Mouse (Mus musculus) hindbrain, embryonic 10.5 days (tissue): Measurements from ENCODE around the gene Prtn3. TPM values are rescaled to one million over a fixed set of nuclear protein-coding genes. Genes with fewer than 3 reads are reported as not detected.
"Not testable (repeated sequence)": the region's sequence is repeated elsewhere in the genome, so short reads cannot be mapped to it uniquely, and the experiment has no call there.

Experiments
- DNase-seq: peaks from one replicate; pipeline ENCODE4 v3.0.0-alpha.2; 2017; ENCODE audit warnings: low spot score
- H3K27ac ChIP-seq: fragments of 300-500 bp; sonication (generic); 2 replicates; pipeline ENCODE4 v1.5.1; 2016; ENCODE audit warnings: mild to moderate bottlenecking, moderate library complexity
- H3K27me3 ChIP-seq: fragments of 300-500 bp; sonication (generic); 2 replicates; pipeline ENCODE4 v1.6.1; 2016; ENCODE audit warnings: mild to moderate bottlenecking; ENCODE audit not compliant: poor library complexity, insufficient read depth, severe bottlenecking
- H3K36me3 ChIP-seq: fragments of 300-500 bp; sonication (generic); 2 replicates; pipeline ENCODE4 v1.6.1; 2016; ENCODE audit warnings: mild to moderate bottlenecking, moderate library complexity
- H3K4me1 ChIP-seq: fragments of 300-500 bp; sonication (generic); replicated peaks from 2 replicates; pipeline ENCODE4 v1.6.1; 2016; ENCODE audit warnings: mild to moderate bottlenecking
- H3K4me3 ChIP-seq: fragments of 300-500 bp; sonication (generic); 2 replicates; pipeline ENCODE4 v1.5.1; 2016; ENCODE audit warnings: mild to moderate bottlenecking, moderate library complexity
- H3K9me3 ChIP-seq: fragments of 300-500 bp; sonication (generic); 2 replicates; pipeline ENCODE4 v1.6.1; 2016; ENCODE audit warnings: mild to moderate bottlenecking, moderate library complexity
- WGBS: fragments of 180-500 bp; shearing (Covaris S2); methylation state at CpG from one replicate; pipeline ENCODE4 v1.1.7; 2016; 5-methylcytosine and 5-hydroxymethylcytosine counted together
- polyA plus RNA-seq: library from polyadenylated mRNA; unstranded; fragments of >200 nt; fragmentation: Nextera tagmentation; extraction: Ambion mirVana; gene quantifications from 2 replicates; pipeline ENCODE4 v1.2.1, GENCODE M21; 2016

Prtn3 gene
- polyA plus RNA-seq, 1 experiment from 2014 or later = 15.1 TPM

DNA sequence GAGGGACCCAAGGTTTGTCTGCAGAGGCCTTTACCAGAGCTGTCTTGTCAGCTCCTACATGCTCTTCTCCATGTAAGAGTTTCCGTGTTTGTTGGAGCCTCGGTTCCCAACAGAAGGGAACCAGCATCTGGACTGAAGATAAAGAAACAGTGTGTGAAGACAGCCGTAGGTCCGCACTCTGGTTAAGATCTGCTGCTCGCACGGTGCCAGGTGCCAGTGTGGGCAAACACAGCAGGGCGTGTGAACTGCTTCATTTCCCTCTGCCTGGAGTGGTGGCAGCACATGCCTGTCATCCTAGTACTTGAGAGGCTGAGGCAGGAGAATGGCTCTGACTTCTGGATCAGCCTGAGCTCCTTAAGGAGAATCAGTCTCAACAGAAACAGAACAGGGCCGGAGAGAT is 2.4 kb upstream of the Prtn3 start:
- DNase-seq = no peak
- Histone ChIP-seq H3K4me1 (peaks cover 44% of the 10 kb centered on the region), H3K36me3 (peaks cover 54% of the 10 kb centered on the region), H3K27me3 (peaks cover 7% of the 10 kb centered on the region; the same call in 1 of the 2 replicates), H3K4me3 (peak overlapping the region; percentile 75; the same call in 1 of the 2 replicates), H3K27ac (no peak overlapping the region), H3K9me3 (no peaks in the 10 kb centered on the region)
- WGBS = 93% methylated on average over 8 of the region's 8 CpGs

DNA sequence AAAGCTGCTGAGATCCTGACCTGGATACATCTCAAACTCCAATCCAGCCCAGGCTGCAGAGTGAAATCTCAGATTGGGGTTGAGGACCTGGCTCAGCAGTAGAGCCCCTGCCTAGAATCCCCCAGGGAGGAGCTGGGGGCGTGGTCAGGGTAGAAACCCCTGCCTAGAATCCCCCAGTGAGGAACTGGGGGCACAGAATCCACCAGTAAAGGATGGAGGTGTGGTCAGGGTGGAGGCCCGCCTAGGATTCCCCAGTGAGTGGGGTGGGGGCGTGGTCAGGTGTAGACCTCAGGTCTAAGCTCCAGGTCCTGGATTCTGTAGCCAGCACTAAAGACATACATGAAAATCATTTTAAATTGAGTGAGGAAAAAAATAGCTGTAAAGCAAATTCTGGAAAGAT is 1.4 kb upstream of the Prtn3 start:
- H3K4me1 ChIP-seq = peaks cover 46% of the 10 kb centered on the region
- H3K4me3 ChIP-seq = peak overlapping the region; percentile 75
- peaks cover 45% of the 10 kb centered on the region for H3K36me3 ChIP-seq
- no peaks in the 10 kb centered on the region for H3K9me3 ChIP-seq
- H3K27me3 ChIP-seq = peaks cover 17% of the 10 kb centered on the region
- DNase-seq = no peak
- 42% methylated on average over 3 of the region's 3 CpGs for WGBS
- H3K27ac ChIP-seq = peak overlapping the region; percentile 98

DNA sequence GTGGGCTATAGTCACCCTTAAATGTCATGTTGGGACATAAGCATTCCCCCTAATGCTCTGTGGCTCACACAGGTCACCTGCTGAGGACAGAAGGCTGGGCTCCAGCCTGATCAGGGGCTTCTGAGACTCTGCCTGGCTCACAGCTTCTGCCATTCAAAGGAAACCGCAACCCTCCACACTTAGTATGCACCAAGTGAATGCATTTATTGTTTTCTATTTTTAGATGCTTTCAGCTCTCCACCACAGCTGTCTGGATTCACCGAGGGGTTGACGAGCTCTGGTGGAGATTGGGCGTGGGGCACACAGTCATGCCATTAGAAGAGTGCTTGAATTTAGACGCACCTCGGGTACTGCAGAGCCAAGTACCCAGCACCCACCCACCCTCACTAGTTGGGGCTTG is 963 bp upstream of the Prtn3 start:
- no peak for DNase-seq
- no peaks in the 10 kb centered on the region for H3K9me3 ChIP-seq
- peaks cover 17% of the 10 kb centered on the region for H3K27me3 ChIP-seq
- H3K36me3 ChIP-seq = peaks cover 43% of the 10 kb centered on the region
- H3K4me1 ChIP-seq = peaks cover 46% of the 10 kb centered on the region
- WGBS = 14% methylated on average over 6 of the region's 6 CpGs
- peak overlapping the region; percentile 98 for H3K27ac ChIP-seq
- H3K4me3 ChIP-seq = peak overlapping the region; percentile 75

DNA sequence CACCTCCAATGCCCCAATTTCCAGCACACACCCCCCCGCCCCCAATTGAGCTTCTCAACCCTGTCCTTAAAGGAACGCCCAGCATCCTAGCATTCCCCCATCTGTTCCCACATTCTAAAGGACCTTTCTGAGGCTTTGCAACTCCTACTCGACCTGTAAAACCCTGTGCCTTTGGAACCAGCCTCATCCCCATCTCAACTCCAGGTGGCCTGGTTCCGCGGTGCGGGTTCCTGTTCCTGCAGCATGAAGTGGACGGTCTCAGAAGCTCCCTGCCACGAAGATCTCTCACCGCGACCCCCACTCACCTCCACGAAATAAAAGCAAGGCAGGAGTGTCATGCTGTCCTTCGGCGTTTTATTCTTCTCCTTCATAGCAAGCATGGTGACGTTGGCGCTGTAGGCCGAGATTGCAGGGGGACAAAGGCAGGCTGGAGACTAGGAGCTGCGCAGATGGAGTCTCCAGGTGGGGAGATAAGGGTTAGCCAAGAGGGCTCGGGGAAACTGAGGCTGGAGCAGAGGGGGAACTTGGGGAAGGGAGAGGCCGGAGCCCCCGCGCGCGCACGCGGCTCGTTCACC is 474 bp upstream of the Prtn3 start:
- H3K4me3 ChIP-seq = peak overlapping the region; percentile 75
- H3K4me1 ChIP-seq = peaks cover 46% of the 10 kb centered on the region
- no peaks in the 10 kb centered on the region for H3K9me3 ChIP-seq
- peaks cover 40% of the 10 kb centered on the region for H3K36me3 ChIP-seq
- no peak for DNase-seq
- H3K27me3 ChIP-seq = peaks cover 20% of the 10 kb centered on the region
- H3K27ac ChIP-seq = peak overlapping the region; percentile 98
- 1% methylated on average over 26 of the region's 26 CpGs for WGBS

DNA sequence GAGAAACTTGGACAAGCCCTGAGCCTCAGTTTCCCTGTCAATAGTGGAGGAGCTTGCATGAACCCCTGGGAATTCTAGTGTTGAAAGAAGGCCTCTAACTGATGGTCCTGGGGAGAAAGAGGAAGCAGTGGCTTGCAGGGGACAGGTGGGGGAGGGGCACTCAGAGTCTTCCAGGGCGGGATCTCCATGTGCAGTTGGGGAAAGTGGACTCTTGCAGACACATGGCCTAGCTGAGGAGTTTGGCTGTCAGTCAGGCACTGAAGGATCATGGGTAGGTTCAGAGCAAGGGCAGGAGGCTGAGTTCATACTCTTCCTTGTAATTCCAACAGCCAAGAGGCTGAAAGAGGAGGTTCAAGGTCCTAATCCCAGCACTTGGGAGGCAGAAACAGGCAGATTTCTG is 2.9 kb downstream of the Prtn3 start:
- H3K4me1 ChIP-seq = peaks cover 57% of the 10 kb centered on the region
- H3K27me3 ChIP-seq = peaks cover 52% of the 10 kb centered on the region
- no peaks in the 10 kb centered on the region for H3K9me3 ChIP-seq
- H3K4me3 ChIP-seq = no peak overlapping the region
- peaks cover 8% of the 10 kb centered on the region for H3K36me3 ChIP-seq
- DNase-seq = no peak
- WGBS = 69% methylated on average over 1 of the region's 1 CpGs
- no peak overlapping the region for H3K27ac ChIP-seq

DNA sequence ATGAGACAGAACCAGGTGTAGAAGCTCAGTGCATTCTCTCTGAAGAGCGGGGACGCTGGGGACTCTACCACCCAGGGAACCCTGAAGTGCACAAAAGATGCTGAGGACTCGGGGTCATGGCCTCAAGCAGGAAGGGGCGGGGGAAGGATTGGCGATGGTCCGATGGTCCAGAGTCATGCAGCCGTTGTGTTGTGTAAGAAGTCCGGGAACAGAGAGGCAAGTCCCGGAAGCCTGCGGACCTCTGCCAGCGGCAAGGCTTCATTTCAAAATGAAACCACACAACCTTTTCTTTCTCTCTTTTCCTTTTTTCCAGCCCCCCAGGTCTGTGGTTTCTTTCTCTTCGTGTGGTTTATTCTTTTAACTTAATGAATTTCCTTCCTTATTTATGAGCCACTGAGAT is 3.5 kb downstream of the Prtn3 start:
- Histone ChIP-seq H3K4me3 (no peak overlapping the region), H3K36me3 (peaks cover 2% of the 10 kb centered on the region), H3K4me1 (peaks cover 57% of the 10 kb centered on the region), H3K27me3 (peaks cover 58% of the 10 kb centered on the region), H3K27ac (no peak overlapping the region), H3K9me3 (no peaks in the 10 kb centered on the region)
- 45% methylated on average over 12 of the region's 12 CpGs for WGBS
- no peak for DNase-seq

DNA sequence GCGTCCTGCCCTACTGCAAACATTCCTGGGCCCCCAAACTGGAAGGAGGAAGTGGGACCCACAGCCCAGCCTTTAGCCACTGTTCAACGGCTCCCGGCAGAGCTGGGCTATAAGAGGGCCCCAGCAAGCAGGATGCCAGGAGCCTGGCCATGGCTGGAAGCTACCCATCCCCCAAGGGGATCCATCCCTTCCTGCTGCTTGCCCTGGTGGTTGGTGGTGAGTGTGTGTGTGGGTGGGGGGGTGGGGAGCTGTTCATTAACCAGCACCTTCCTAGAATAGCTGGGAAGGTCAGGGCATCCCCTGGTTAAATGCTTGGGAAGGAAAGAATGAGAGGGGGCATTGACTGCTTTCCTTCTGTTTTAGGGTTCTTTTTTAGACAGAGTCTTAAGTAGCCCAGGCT is 5.3 kb downstream of the Prtn3 start:
- Histone ChIP-seq H3K36me3 (no peaks in the 10 kb centered on the region), H3K4me1 (peaks cover 52% of the 10 kb centered on the region), H3K4me3 (no peak overlapping the region), H3K27me3 (peaks cover 76% of the 10 kb centered on the region), H3K27ac (no peak overlapping the region), H3K9me3 (no peaks in the 10 kb centered on the region)
- no peak for DNase-seq
- 50% methylated on average over 3 of the region's 3 CpGs for WGBS

DNA sequence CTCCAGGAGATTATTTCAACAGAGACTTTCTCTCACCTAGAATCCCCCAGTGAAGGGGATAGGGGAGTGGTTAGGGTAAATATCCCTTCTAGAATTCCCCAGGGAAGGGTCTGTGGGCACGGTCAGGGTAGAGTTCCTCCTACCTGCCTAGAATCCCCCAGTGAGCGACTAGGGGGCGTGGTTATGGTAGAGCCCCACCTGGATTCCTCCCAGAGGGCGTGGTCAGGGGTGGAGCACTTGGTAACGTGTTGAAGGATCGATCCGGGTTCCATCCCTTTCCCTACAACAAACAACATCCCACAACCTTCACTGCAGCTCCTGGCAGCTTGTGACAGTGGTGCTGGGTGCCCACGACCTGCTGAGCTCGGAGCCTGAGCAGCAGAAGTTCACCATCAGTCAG is 6.4 kb downstream of the Prtn3 start:
- no peak for DNase-seq
- peaks cover 73% of the 10 kb centered on the region for H3K27me3 ChIP-seq
- H3K36me3 ChIP-seq = no peaks in the 10 kb centered on the region
- H3K27ac ChIP-seq = no peak overlapping the region
- H3K4me1 ChIP-seq = peaks cover 41% of the 10 kb centered on the region
- 0 out of 2 replicates have a peak overlapping the region, but pooled peaks have one; percentile 5 for H3K4me3 ChIP-seq
- WGBS = 18% methylated on average over 9 of the region's 9 CpGs
- no peaks in the 10 kb centered on the region for H3K9me3 ChIP-seq

DNA sequence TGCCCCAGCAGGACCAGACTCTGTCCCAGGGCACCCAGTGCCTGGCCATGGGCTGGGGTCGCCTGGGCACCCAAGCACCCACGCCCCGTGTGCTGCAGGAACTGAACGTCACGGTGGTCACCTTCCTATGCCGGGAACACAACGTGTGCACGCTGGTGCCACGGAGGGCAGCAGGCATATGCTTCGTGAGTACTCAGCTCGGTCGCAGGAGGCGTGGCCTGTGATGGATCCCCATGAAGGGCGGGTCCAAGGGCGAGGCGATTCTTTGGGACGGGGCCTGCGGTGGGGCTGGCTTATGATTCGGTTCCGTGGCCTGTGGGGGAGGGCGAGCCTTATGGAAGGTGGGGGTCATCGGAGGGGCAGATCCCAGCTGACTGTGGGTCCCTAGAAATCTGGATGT is 7.7 kb downstream of the Prtn3 start:
- Histone ChIP-seq H3K27ac (peak overlapping the region; percentile 69), H3K4me3 (peak overlapping the region; percentile 39), H3K9me3 (no peaks in the 10 kb centered on the region), H3K4me1 (peaks cover 39% of the 10 kb centered on the region), H3K36me3 (no peaks in the 10 kb centered on the region), H3K27me3 (peaks cover 72% of the 10 kb centered on the region)
- no peak for DNase-seq
- 6% methylated on average over 22 of the region's 22 CpGs for WGBS

DNA sequence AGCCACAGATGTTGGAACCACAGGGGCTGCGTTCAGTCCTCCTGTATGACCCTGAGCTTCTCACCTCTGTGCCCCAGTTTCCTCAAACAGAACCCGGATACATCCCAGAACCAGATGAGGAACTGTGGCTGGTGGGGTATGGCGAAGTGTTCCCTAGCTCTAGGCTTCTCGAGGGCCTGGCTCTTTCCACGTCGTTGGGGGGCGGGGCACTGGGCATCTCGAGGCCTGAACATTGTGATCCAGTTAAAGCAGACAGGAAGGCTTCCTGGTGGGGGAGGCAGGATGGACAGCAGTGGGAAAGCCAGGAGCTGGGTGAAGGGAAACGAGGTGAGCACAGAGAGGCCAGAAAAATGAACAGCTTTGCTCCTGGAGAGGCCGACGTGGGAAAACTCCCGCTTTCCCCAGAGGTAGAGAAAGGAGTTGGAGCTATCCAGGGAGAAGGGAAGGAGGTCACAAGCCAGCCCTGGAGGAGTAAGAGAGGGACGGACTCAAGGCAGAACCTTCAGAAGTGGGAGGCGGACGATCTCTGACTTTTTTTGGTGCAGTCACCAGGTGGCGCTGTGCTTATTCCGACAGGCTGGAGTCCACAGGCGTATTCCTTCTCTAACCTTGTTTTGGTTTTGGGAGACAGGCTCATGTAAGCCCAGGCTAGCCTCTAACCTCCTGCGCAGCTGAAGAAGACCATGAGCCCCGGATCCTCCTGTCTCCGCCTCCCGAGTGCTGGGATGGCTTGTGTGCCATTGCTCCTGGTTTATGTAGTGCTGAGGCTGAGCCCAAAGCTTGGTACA is 9.2 kb downstream of the Prtn3 start:
- H3K36me3 ChIP-seq = no peaks in the 10 kb centered on the region
- 0 out of 2 replicates have a peak overlapping the region, but pooled peaks have one; percentile 41 for H3K27ac ChIP-seq
- peaks cover 30% of the 10 kb centered on the region for H3K4me1 ChIP-seq
- 0 out of 2 replicates have a peak overlapping the region, but pooled peaks have one; percentile 13 for H3K4me3 ChIP-seq
- WGBS = 15% methylated on average over 22 of the region's 22 CpGs
- peaks cover 72% of the 10 kb centered on the region for H3K27me3 ChIP-seq
- peak; percentile 82 for DNase-seq
- no peaks in the 10 kb centered on the region for H3K9me3 ChIP-seq

DNA sequence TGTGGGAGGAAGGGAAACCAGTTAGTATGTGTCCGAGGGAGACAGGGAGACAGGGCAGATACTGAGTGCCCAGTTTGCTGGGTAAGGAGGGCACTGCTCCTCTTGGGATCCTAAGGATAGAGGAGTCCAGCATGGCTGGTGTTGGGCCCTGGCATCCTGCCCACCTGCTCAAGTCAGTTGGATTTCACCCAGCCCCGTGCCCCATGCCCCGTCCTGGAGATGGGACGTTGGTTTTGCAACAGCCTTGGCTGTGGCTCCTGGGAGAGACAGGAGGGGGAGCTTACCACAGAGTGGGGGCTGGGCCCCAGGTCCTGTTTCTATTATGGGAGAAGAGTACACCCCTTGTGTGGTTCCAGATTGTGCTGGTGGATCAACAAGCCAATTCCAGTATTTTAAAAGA is 10.2 kb downstream of the Prtn3 start:
- no peaks in the 10 kb centered on the region for H3K9me3 ChIP-seq
- H3K4me3 ChIP-seq = no peak overlapping the region
- H3K27ac ChIP-seq = no peak overlapping the region
- peaks cover 69% of the 10 kb centered on the region for H3K27me3 ChIP-seq
- no peak for DNase-seq
- WGBS = 69% methylated on average over 4 of the region's 4 CpGs
- no peaks in the 10 kb centered on the region for H3K36me3 ChIP-seq
- peaks cover 29% of the 10 kb centered on the region for H3K4me1 ChIP-seq

DNA sequence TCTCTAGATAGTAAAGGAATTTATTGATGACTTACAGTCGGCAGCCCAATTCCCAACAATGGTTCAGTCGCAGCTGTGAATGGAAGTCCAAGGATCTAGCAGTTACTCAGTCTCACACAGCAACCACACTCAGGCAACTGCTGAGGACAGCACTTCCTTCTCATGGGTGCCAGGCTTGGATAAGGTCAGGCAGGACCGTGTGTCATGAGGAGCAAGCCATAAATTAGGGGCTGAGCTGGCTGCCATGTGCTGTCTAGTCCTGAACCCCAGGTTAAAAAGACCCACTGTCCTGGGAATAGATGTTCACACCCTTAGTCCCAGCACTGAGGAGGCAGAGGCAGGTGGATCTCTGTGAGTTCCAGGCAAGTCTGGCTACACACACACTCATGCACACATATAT is 10.7 kb downstream of the Prtn3 start:
- WGBS = 80% methylated on average over 3 of the region's 3 CpGs

DNA sequence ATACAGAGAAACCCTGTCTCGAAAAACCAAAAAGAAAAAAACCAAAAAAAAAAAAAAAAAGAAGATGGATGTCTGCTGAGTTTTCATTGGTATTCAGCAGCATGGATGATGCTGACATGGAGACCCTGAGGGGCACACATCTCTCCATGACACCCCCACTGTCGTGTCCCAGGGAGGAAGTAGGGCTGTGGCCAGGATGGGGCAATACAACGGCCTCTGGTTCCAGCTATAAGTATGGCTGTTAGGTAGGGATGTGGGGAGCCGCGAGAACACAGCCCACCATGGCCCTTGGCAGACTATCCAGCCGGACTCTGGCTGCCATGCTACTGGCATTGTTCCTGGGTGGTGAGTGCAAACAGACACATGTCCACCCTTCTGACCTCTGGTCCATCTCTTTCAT is 11.8 kb downstream of the Prtn3 start, which contains the start of gene Elane:
TSS of gene Elane (plus strand) at position 194 of the 400 bp plus-strand sequence.
- no peak for DNase-seq
- peaks cover 30% of the 10 kb centered on the region for H3K4me1 ChIP-seq
- 0 out of 2 replicates have a peak within 1 kb of the TSS, but pooled peaks have one; percentile 18 for H3K27ac ChIP-seq
- H3K36me3 ChIP-seq = no peaks in the 10 kb centered on the region
- no peaks in the 10 kb centered on the region for H3K9me3 ChIP-seq
- peaks cover 58% of the 10 kb centered on the region for H3K27me3 ChIP-seq
- 85% methylated on average over 6 of the region's 6 CpGs for WGBS
- no peak within 1 kb of the TSS for H3K4me3 ChIP-seq

More for the DNA sequence above, 10.7 kb downstream of the Prtn3 start:
- not testable (repeated sequence) for H3K4me3 ChIP-seq, H3K9me3 ChIP-seq, DNase-seq, H3K36me3 ChIP-seq, H3K27ac ChIP-seq
- peaks cover 24% of the 10 kb centered on the region for H3K4me1 ChIP-seq
- peaks cover 64% of the 10 kb centered on the region for H3K27me3 ChIP-seq
